Mouse (Mus musculus) hindbrain, embryonic 11.5 days (tissue): Measurements from ENCODE around the gene Scn2a. TPM values are rescaled to one million over a fixed set of nuclear protein-coding genes. Genes with fewer than 3 reads are reported as not detected.
A peak's percentile ranks its signal among the peaks of the same experiment; 100 is the strongest.

Source experiments
- ATAC-seq: fragments of 200-750 bp; cut with Nextera tagmentation; 2 replicates; pipeline ENCODE4 v1.8.0; 2017; ENCODE audit warnings: mild to moderate bottlenecking, moderate TSS enrichment, moderate library complexity; ENCODE audit not compliant: low FRiP score
- DNase-seq: peaks from one replicate; pipeline ENCODE4 v3.0.0-alpha.2; 2015; ENCODE audit warnings: low spot score
- H3K27ac ChIP-seq: fragments of 300-500 bp; sonication (generic); 2 replicates; pipeline ENCODE4 v1.5.1; 2014; ENCODE audit warnings: mild to moderate bottlenecking, low read depth, low read length
- H3K27me3 ChIP-seq: fragments of 300-500 bp; sonication (generic); 2 replicates; pipeline ENCODE4 v1.6.1; 2014; ENCODE audit warnings: mild to moderate bottlenecking, low read length, moderate library complexity, mixed read lengths; ENCODE audit not compliant: control insufficient read depth, insufficient read depth
- H3K36me3 ChIP-seq: fragments of 300-500 bp; sonication (generic); 2 replicates; pipeline ENCODE4 v1.6.1; 2014; ENCODE audit warnings: mild to moderate bottlenecking, low read length, moderate library complexity, mixed read lengths; ENCODE audit not compliant: control insufficient read depth, insufficient read depth
- H3K4me1 ChIP-seq: fragments of 300-500 bp; sonication (generic); replicated peaks from 2 replicates; pipeline ENCODE4 v1.6.1; 2014; ENCODE audit warnings: low read length, mixed read lengths; ENCODE audit not compliant: control insufficient read depth, insufficient read depth
- H3K4me2 ChIP-seq: fragments of 300-500 bp; sonication (generic); replicated peaks from 2 replicates; pipeline ENCODE4 v1.6.1; 2014; ENCODE audit warnings: mild to moderate bottlenecking, low read depth, low read length
- H3K4me3 ChIP-seq: fragments of 300-500 bp; sonication (generic); 2 replicates; pipeline ENCODE4 v1.5.1; 2014; ENCODE audit warnings: low read depth, low read length
- H3K9ac ChIP-seq: fragments of 300-500 bp; sonication (generic); 2 replicates; pipeline ENCODE4 v1.6.1; 2014; ENCODE audit warnings: low read depth, low read length
- H3K9me3 ChIP-seq: fragments of 300-500 bp; sonication (generic); 2 replicates; pipeline ENCODE4 v1.6.1; 2016; ENCODE audit warnings: low read length; ENCODE audit not compliant: control insufficient read depth
- WGBS: fragments of 180-500 bp; shearing (Covaris S2); extraction: QIAGEN DNeasy Blood & Tissue Kit; methylation state at CpG from one replicate; pipeline ENCODE4 v1.1.7; 2014; 5-methylcytosine and 5-hydroxymethylcytosine counted together
- polyA plus RNA-seq: library from polyadenylated mRNA; unstranded; fragments of >200 nt; fragmentation: Nextera tagmentation; extraction: Ambion mirVana; gene quantifications from 2 replicates; pipeline ENCODE4 v1.2.1, GENCODE M21; 2014

Gene Scn2a
- polyA plus RNA-seq, 1 experiment from 2014 or later: 16.6 TPM

DNA sequence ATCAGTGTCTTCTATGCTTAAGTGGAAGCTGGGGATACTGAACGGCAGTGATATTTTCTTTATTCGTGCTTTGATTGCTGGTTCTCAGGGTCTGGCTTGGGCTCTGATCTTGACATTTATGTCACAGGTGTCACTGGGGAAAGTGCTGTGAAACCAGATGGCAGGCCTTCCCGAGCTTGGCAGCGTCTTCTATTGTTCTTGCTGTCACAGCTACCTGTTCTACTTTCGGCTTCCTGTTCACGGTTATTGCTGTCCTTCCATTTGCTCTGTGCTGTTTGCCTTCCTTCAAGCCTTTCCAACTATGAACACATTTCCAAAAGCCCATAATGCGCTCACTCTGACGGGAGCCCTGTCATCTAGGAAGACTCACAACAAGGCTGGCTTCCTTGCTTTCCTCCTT lies 37.9 kb downstream of the Scn2a start:
- H3K4me3 ChIP-seq: no peak overlapping the region
- no peaks in the 10 kb centered on the region for H3K9me3 ChIP-seq
- WGBS: 81% methylated on average over 8 of the region's 8 CpGs
- H3K27ac ChIP-seq: no peak overlapping the region
- H3K4me2 ChIP-seq: no peak overlapping the region
- no peak for DNase-seq
- H3K4me1 ChIP-seq: no peaks in the 10 kb centered on the region
- no peak for ATAC-seq
- no peak overlapping the region for H3K9ac ChIP-seq
- no peaks in the 10 kb centered on the region for H3K36me3 ChIP-seq
- no peaks in the 10 kb centered on the region for H3K27me3 ChIP-seq

GRCm38 (mm10) chr2:65663892-65664291 lies 43.3 kb downstream of the Scn2a start:
- Histone ChIP-seq H3K9me3 (no peaks in the 10 kb centered on the region), H3K27me3 (no peaks in the 10 kb centered on the region), H3K9ac (no peak overlapping the region), H3K36me3 (no peaks in the 10 kb centered on the region), H3K27ac (no peak overlapping the region), H3K4me3 (no peak overlapping the region), H3K4me1 (no peaks in the 10 kb centered on the region), H3K4me2 (no peak overlapping the region)
- DNase-seq (no peak), ATAC-seq (no peak)

DNA sequence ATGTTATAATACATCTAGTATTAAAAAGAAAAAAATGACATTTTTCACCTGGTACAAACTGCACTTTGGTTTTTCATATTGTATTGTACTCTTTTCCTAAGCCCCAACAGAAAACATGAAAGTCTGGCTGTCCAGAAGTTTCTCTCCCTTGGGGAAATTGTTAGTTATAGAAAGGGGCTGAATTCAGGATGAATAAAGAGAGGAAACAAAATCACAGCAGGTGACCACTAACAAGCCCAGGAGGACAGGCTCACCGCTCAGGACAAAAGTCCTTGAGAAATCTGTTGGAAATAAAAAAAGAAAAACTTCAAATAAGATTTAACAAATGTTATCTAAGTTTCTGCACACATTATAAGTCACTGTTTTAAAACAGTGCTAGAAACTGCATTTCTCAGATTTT lies 43.9 kb downstream of the Scn2a start:
- no peak overlapping the region for H3K4me2 ChIP-seq
- H3K9ac ChIP-seq: no peak overlapping the region
- ATAC-seq: no peak
- 17% methylated on average over 1 of the region's 1 CpGs for WGBS
- no peaks in the 10 kb centered on the region for H3K4me1 ChIP-seq
- no peak overlapping the region for H3K27ac ChIP-seq
- H3K9me3 ChIP-seq: no peaks in the 10 kb centered on the region
- H3K4me3 ChIP-seq: no peak overlapping the region
- DNase-seq: no peak
- H3K36me3 ChIP-seq: no peaks in the 10 kb centered on the region
- H3K27me3 ChIP-seq: no peaks in the 10 kb centered on the region

DNA sequence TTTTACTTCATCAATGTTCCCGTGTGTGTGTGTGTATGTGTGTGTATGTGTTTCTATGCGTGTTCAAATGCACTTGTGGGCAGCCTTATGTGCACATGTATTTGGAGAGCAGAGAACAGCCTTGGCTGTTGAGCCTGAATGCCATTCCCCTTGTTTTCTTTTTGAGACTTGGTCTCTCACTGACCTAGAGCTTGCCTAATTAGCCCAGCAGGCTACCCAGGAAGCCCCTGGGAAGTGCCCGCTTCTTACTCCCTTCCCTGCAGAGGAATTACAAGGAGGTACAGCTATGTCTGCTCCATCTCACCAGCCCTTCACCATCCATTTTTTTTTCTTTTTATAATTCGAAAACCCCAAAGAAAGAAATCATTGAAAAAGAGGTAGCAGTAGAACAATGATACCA lies 44.6 kb downstream of the Scn2a start:
- Histone ChIP-seq H3K9ac (no peak overlapping the region), H3K4me3 (no peak overlapping the region), H3K36me3 (no peaks in the 10 kb centered on the region), H3K27me3 (no peaks in the 10 kb centered on the region), H3K4me1 (no peaks in the 10 kb centered on the region), H3K9me3 (no peaks in the 10 kb centered on the region), H3K4me2 (no peak overlapping the region), H3K27ac (no peak overlapping the region)
- DNase-seq (no peak), ATAC-seq (no peak)
- WGBS: 30% methylated on average over 4 of the region's 4 CpGs

- peak; percentile 66 for ATAC-seq
- no peaks in the 10 kb centered on the region for H3K27me3 ChIP-seq
- 62% methylated on average over 18 of the region's 18 CpGs for WGBS
- peak overlapping the region; percentile 11; the same call in 1 of the 2 replicates for H3K4me2 ChIP-seq
- peak; percentile 4 for DNase-seq
- no peak overlapping the region for H3K9ac ChIP-seq
- H3K4me3 ChIP-seq: peak overlapping the region; percentile 18
- H3K9me3 ChIP-seq: no peaks in the 10 kb centered on the region
- no peak overlapping the region for H3K27ac ChIP-seq
- H3K36me3 ChIP-seq: no peaks in the 10 kb centered on the region
- no peaks in the 10 kb centered on the region for H3K4me1 ChIP-seq
Observed at GRCm38 (mm10) chr2:65667590-65668436, 47.2 kb downstream of the Scn2a start.

DNA sequence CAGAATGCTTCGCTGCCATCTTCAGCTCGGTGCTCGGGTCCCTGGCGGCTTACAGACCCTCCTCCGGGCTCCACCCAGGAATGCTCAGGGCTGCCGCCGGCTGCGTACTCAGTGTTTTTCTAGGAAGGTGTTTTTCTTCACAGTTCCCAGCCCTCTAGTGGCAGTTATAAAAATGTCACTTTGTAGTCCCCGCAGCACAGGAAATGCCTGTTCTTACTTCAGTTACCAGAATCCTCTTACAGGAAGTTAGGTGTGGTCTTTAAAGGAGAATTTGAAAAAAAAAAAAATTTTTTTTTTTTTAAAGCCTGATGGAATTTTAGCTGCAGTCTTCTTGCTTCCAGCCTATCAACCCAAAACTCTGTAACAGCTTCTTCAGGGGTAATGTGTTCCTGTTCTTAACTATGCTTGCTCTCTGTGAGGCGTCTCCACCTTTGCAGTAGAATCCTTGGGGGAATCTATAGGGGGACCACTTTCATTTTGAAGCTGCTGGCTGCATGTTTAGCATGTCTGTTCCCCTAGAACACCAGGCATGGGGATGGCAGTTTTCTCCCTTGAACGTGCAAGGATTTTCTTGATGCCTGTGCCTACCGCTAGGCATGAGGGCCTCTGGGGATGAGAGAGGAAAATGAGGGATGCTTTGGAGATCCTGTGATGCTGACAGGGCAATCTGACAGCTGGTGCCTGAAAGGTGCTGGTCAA lies 48.0 kb downstream of the Scn2a start:
- Histone ChIP-seq H3K4me1 (no peaks in the 10 kb centered on the region), H3K4me3 (peak overlapping the region; percentile 28), H3K4me2 (peak overlapping the region; percentile 32), H3K9ac (peak overlapping the region; percentile 35; the same call in 1 of the 2 replicates), H3K27me3 (no peaks in the 10 kb centered on the region), H3K27ac (0 out of 2 replicates have a peak overlapping the region, but pooled peaks have one; percentile 3), H3K9me3 (no peaks in the 10 kb centered on the region), H3K36me3 (no peaks in the 10 kb centered on the region)
- ATAC-seq: peak; percentile 94
- peak; percentile 86 for DNase-seq
- WGBS: 16% methylated on average over 12 of the region's 12 CpGs

DNA sequence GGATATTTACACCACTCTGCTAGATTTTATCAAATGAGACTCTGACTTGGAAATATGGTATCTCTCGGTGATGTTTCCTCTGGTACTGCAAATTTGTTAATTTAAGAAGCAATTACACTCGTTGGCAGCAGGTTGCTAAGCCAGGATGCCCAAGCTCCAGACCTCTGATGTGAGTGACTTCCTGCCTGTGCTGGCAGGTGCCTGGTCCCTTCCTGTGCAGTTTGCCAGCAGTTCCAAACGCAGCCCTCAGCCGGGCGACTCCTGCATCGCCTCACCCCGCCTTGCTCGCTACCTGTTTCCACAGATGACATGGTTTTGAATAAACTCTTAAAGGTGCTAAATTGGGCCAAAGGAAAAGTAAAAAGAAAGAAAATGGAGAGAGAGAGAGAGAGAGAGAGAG lies 49.0 kb downstream of the Scn2a start:
- Histone ChIP-seq H3K9me3 (no peaks in the 10 kb centered on the region), H3K36me3 (no peaks in the 10 kb centered on the region), H3K27me3 (no peaks in the 10 kb centered on the region), H3K9ac (no peak overlapping the region), H3K4me3 (no peak overlapping the region), H3K27ac (no peak overlapping the region), H3K4me1 (no peaks in the 10 kb centered on the region), H3K4me2 (no peak overlapping the region)
- DNase-seq (no peak), ATAC-seq (no peak)
- WGBS: 88% methylated on average over 8 of the region's 8 CpGs

- DNase-seq (no peak), ATAC-seq (no peak)
- no peaks in the 10 kb centered on the region for H3K27me3 ChIP-seq
- H3K4me3 ChIP-seq: no peak overlapping the region
- H3K4me1 ChIP-seq: no peaks in the 10 kb centered on the region
- H3K36me3 ChIP-seq: no peaks in the 10 kb centered on the region
- H3K4me2 ChIP-seq: no peak overlapping the region
- H3K27ac ChIP-seq: no peak overlapping the region
- H3K9ac ChIP-seq: no peak overlapping the region
- WGBS: 70% methylated on average over 12 of the region's 12 CpGs
- H3K9me3 ChIP-seq: no peaks in the 10 kb centered on the region
Observed at GRCm38 (mm10) chr2:65670153-65670817, 49.7 kb downstream of the Scn2a start.
